Mouse (Mus musculus): ENCODE results near the gene Ablim2. TPM values are rescaled to one million over a fixed set of nuclear protein-coding genes. Genes with fewer than 3 reads are reported as not detected.
A peak's percentile ranks its signal among the peaks of the same experiment; 100 is the strongest.

Ablim2 gene
- polyA plus RNA-seq, 1 experiment from 2014 or later: 3.2 TPM

DNA sequence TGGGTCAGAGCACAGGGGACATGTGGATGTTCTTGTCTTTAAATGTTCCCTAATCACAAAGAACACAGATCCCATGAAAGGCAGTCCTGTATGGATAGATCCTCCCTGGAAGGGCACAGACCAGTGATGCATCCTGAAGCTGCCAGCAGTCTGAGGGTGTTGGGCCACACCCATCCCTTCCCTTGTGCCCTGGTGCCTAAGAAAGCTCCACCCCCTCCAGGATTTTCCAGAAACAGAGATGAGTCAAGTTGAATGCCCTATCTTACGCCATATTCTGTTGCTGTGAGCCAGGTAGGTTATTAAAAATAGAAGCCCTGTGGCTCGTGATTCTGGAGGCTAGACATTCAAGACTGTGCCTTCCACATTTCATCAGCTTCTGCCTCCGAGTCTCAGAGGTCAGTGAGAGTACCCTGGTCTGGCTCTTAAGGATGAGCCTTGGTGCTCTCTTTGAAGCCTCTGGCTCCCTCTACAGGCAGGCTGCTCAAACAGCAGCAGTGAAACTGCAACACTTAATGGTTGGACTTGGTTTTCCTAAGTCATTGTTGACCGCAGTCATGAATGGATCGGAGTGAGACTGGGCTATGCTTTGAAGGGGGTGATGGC, 2.4 kb upstream of the Ablim2 start:
- H3K4me3 ChIP-seq (ENCODE audit: low read depth, low read length): no peak overlapping the region
- peaks cover 13% of the 10 kb centered on the region for H3K27me3 ChIP-seq (ENCODE audit: control insufficient read depth, insufficient read depth, low read length)
- no peak overlapping the region for H3K27ac ChIP-seq (ENCODE audit: low read length)
- H3K4me2 ChIP-seq (replicated peaks; ENCODE audit: low read depth, low read length): no peak overlapping the region
- 0 out of 2 replicates have a peak, but pooled peaks cover 7% of the 10 kb centered on the region for H3K4me1 ChIP-seq (ENCODE audit: control insufficient read depth, insufficient read depth, low read length)
- H3K9ac ChIP-seq (replicated peaks; ENCODE audit: low read depth, low read length): no peak overlapping the region
- H3K36me3 ChIP-seq (ENCODE audit: control insufficient read depth, insufficient read depth, low read length): no peaks in the 10 kb centered on the region
- no peak for ATAC-seq (ENCODE audit: insufficient number of reproducible peaks, insufficient read depth, low FRiP score, low read depth)
- 32% methylated on average over 5 of the region's 5 CpGs for WGBS
- H3K9me3 ChIP-seq (ENCODE audit: control insufficient read depth, low read depth, low read length): no peaks in the 10 kb centered on the region

DNA sequence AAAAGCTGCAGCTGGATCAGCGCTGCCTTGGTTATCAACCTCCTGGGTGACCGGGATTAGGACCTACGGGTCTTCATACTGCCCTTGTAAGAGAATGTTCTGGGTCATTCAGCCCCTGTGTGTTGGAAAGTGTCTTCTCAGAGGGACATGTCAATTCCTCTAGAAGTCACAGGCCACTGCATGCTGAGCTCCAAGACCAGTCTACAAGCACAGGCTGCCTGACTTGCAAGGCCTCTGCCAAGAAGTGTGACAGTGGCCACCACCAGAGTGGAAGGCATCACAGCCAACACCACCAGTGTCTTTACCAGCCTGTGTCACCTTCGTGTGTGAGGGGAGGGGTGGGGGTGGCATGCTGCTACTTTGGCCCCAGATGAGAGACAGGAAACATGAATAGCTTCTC, 1.7 kb upstream of the Ablim2 start:
- H3K9ac ChIP-seq (replicated peaks; ENCODE audit: low read depth, low read length): no peak overlapping the region
- ATAC-seq (ENCODE audit: insufficient number of reproducible peaks, insufficient read depth, low FRiP score, low read depth): no peak
- WGBS: 80% methylated on average over 4 of the region's 4 CpGs

DNA sequence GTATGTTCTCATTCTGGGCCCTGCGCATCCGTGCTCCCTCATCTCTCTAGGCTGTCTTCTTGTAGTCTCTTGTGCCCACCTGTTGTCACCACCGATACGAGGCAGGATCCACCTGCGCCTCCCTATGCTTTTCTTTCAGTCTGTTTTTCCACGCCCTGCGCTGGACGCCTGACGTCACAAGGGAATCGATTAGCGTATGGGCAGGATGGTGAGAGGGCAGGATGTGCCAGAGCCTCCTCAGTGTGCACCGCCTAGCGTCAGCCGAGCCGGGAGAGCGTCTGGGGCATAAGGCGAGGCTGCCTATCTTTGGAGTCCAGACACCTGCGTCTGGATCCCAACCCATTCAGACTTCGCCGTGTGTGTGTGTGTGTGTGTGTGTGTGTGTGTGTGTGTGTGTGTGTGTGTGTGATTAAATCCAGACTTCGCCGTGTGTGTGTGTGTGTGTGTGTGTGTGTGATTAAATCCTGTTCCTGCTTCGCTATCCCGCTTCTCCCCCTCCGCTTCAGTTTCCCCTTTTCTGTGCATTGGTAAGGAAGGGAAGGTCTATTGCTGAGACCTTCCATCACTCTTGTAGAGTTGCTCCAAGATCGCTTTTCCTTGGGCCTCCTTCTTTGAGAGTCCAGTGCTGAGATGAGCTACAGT, 562 bp upstream of the Ablim2 start:
- peak overlapping the region; percentile 98 for H3K4me2 ChIP-seq (replicated peaks; ENCODE audit: low read depth, low read length)
- H3K4me3 ChIP-seq (ENCODE audit: low read depth, low read length): peak overlapping the region; percentile 46
- peaks cover 13% of the 10 kb centered on the region for H3K27me3 ChIP-seq (ENCODE audit: control insufficient read depth, insufficient read depth, low read length)
- no peaks in the 10 kb centered on the region for H3K9me3 ChIP-seq (ENCODE audit: control insufficient read depth, low read depth, low read length)
- no peak overlapping the region for H3K27ac ChIP-seq (ENCODE audit: low read length)
- peak; percentile 16; the same call in 1 of the 2 replicates for ATAC-seq (ENCODE audit: insufficient number of reproducible peaks, insufficient read depth, low FRiP score, low read depth)
- H3K36me3 ChIP-seq (ENCODE audit: control insufficient read depth, insufficient read depth, low read length): no peaks in the 10 kb centered on the region
- 16% methylated on average over 22 of the region's 26 CpGs for WGBS
- H3K9ac ChIP-seq (replicated peaks; ENCODE audit: low read depth, low read length): 0 out of 2 replicates have a peak overlapping the region, but pooled peaks have one; percentile 3
- H3K4me1 ChIP-seq (ENCODE audit: control insufficient read depth, insufficient read depth, low read length): 0 out of 2 replicates have a peak, but pooled peaks cover 7% of the 10 kb centered on the region

More for the DNA sequence above, 1.7 kb upstream of the Ablim2 start:
- no peaks in the 10 kb centered on the region for H3K36me3 ChIP-seq (ENCODE audit: control insufficient read depth, insufficient read depth, low read length)
- no peak overlapping the region for H3K4me3 ChIP-seq (ENCODE audit: low read depth, low read length)
- no peak overlapping the region for H3K4me2 ChIP-seq (replicated peaks; ENCODE audit: low read depth, low read length)
- 0 out of 2 replicates have a peak, but pooled peaks cover 7% of the 10 kb centered on the region for H3K4me1 ChIP-seq (ENCODE audit: control insufficient read depth, insufficient read depth, low read length)
- H3K27me3 ChIP-seq (ENCODE audit: control insufficient read depth, insufficient read depth, low read length): peaks cover 13% of the 10 kb centered on the region
- H3K27ac ChIP-seq (ENCODE audit: low read length): no peak overlapping the region
- no peaks in the 10 kb centered on the region for H3K9me3 ChIP-seq (ENCODE audit: control insufficient read depth, low read depth, low read length)

DNA sequence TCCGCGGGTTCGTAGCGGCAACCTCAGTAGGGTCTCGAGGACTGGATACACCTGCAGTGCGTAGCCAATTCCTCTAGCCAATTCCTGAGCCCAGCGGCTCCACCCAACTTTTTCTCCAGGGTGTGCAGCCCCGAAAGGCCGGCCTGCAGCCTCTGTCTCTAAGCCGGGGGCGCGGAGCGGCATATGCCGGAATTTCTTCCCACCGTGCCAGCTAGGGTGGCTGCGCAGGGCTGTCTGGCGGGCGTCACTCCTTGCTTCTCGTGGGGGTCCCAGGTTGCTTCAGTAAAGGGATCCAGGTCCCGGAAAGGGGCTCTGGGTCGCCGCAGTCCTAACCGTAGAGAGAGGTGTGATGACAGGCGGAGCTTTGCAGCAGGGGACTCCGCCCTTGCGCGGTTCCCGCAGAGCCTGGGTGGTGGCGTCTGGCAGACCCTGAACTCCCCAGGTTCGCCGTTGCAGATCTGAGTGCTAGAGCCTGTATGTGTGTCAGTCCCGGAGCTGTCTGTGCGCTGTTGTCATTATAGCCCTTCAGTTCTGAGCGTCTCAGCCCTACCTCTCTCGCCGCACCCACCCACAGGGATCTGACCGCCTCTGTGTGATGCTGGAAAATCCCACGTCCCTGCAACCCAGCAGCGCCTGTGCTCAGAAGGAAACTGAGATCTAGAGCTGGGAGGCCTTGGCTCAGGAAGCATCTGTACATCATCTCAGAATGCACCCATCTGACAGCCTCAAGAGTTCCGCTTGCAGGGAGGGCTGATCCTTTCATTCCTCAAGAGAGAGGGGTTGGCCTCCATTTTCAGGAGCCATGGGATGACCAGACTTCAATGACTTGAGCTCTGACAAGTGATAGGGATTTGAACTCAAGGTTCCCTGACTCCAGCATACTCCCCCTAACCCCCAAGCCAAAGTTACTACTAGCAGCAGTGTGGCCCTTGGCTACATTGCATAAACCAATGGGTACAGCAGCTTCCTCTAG, 687 bp downstream of the Ablim2 start:
- Histone ChIP-seq H3K27me3 (ENCODE audit: control insufficient read depth, insufficient read depth, low read length) (peaks cover 13% of the 10 kb centered on the region), H3K27ac (ENCODE audit: low read length) (no peak overlapping the region), H3K4me2 (replicated peaks; ENCODE audit: low read depth, low read length) (peak overlapping the region; percentile 98), H3K36me3 (ENCODE audit: control insufficient read depth, insufficient read depth, low read length) (no peaks in the 10 kb centered on the region), H3K4me1 (ENCODE audit: control insufficient read depth, insufficient read depth, low read length) (0 out of 2 replicates have a peak, but pooled peaks cover 7% of the 10 kb centered on the region), H3K4me3 (ENCODE audit: low read depth, low read length) (peak overlapping the region; percentile 46), H3K9me3 (ENCODE audit: control insufficient read depth, low read depth, low read length) (no peaks in the 10 kb centered on the region), H3K9ac (replicated peaks; ENCODE audit: low read depth, low read length) (peak overlapping the region; percentile 4; the same call in 1 of the 2 replicates)
- WGBS: 2% methylated on average over 40 of the region's 40 CpGs
- peak; percentile 19; the same call in 1 of the 2 replicates for ATAC-seq (ENCODE audit: insufficient number of reproducible peaks, insufficient read depth, low FRiP score, low read depth)

DNA sequence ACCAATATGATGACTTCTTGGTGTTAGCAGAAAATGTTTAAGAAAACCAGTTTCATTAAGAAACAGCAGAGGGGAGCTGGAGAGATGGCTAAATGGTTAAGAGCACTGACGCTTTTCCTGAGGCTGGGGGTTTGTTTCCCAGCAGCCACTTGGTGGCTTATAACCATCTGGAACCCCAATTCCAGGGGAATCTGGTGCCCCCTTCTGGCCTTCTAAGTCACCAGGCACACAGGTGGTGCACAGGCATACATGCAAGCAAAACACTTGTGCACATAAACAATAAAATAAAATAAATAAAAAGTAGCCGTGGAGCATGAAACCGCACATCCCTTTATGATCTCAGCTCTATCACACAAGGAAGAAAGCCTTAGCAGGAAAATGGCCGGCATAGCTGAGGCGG, 3.6 kb downstream of the Ablim2 start:
- no peak overlapping the region for H3K27ac ChIP-seq (ENCODE audit: low read length)
- 0 out of 2 replicates have a peak, but pooled peaks cover 7% of the 10 kb centered on the region for H3K4me1 ChIP-seq (ENCODE audit: control insufficient read depth, insufficient read depth, low read length)
- no peaks in the 10 kb centered on the region for H3K9me3 ChIP-seq (ENCODE audit: control insufficient read depth, low read depth, low read length)
- peaks cover 13% of the 10 kb centered on the region for H3K27me3 ChIP-seq (ENCODE audit: control insufficient read depth, insufficient read depth, low read length)
- no peak overlapping the region for H3K4me3 ChIP-seq (ENCODE audit: low read depth, low read length)
- 75% methylated on average over 5 of the region's 5 CpGs for WGBS
- no peak overlapping the region for H3K9ac ChIP-seq (replicated peaks; ENCODE audit: low read depth, low read length)
- H3K4me2 ChIP-seq (replicated peaks; ENCODE audit: low read depth, low read length): no peak overlapping the region
- ATAC-seq (ENCODE audit: insufficient number of reproducible peaks, insufficient read depth, low FRiP score, low read depth): no peak
- H3K36me3 ChIP-seq (ENCODE audit: control insufficient read depth, insufficient read depth, low read length): no peaks in the 10 kb centered on the region

DNA sequence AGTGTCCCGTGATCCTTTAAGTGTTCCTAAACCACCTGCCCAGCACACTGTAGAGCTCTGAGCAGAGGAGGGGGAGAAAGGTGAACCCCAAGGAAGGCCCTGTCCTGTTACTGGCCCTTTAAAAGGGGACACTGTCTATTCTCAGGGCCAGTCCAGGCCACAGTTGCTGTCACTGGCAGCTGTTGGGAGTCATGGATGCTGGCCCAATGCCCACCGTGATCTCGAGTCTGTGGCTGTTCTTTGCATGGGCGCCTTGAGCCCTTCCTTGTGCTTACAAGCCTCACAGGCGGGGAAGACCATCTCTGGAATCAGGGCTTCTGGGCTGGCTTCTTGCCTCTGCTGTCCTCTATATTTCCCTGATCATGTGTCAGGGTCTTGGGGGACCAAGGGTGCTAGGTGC, 4.7 kb downstream of the Ablim2 start:
- Histone ChIP-seq H3K27me3 (ENCODE audit: control insufficient read depth, insufficient read depth, low read length) (peaks cover 13% of the 10 kb centered on the region), H3K9ac (replicated peaks; ENCODE audit: low read depth, low read length) (no peak overlapping the region), H3K4me2 (replicated peaks; ENCODE audit: low read depth, low read length) (no peak overlapping the region), H3K9me3 (ENCODE audit: control insufficient read depth, low read depth, low read length) (no peaks in the 10 kb centered on the region), H3K27ac (ENCODE audit: low read length) (no peak overlapping the region), H3K36me3 (ENCODE audit: control insufficient read depth, insufficient read depth, low read length) (no peaks in the 10 kb centered on the region), H3K4me3 (ENCODE audit: low read depth, low read length) (no peak overlapping the region), H3K4me1 (ENCODE audit: control insufficient read depth, insufficient read depth, low read length) (0 out of 2 replicates have a peak, but pooled peaks cover 7% of the 10 kb centered on the region)
- ATAC-seq (ENCODE audit: insufficient number of reproducible peaks, insufficient read depth, low FRiP score, low read depth): no peak
- 56% methylated on average over 5 of the region's 5 CpGs for WGBS

DNA sequence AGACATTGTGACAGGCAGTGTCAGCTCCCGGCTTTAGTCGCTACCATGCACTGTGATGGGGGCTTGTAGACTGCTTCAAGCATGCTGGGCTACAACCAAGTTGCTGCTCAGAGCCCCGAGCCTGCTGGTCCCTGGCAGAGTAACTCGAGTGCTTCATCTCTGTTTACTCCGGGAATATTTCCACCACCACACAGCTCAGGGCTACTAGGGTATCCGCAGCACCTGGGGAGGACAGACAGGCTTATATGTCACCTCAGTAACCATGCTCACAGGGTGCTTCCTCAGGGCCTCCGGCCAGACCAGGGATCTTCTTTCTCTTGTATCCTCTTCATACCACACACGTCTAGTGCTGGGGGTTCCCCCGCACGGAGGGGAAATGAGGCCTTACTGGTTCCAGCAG, 5.2 kb downstream of the Ablim2 start:
- Histone ChIP-seq H3K27me3 (ENCODE audit: control insufficient read depth, insufficient read depth, low read length) (peaks cover 13% of the 10 kb centered on the region), H3K27ac (ENCODE audit: low read length) (no peak overlapping the region), H3K4me3 (ENCODE audit: low read depth, low read length) (no peak overlapping the region), H3K36me3 (ENCODE audit: control insufficient read depth, insufficient read depth, low read length) (no peaks in the 10 kb centered on the region), H3K9me3 (ENCODE audit: control insufficient read depth, low read depth, low read length) (no peaks in the 10 kb centered on the region), H3K4me2 (replicated peaks; ENCODE audit: low read depth, low read length) (no peak overlapping the region), H3K4me1 (ENCODE audit: control insufficient read depth, insufficient read depth, low read length) (0 out of 2 replicates have a peak, but pooled peaks cover 7% of the 10 kb centered on the region), H3K9ac (replicated peaks; ENCODE audit: low read depth, low read length) (no peak overlapping the region)
- ATAC-seq (ENCODE audit: insufficient number of reproducible peaks, insufficient read depth, low FRiP score, low read depth): no peak
- WGBS: 71% methylated on average over 10 of the region's 10 CpGs

DNA sequence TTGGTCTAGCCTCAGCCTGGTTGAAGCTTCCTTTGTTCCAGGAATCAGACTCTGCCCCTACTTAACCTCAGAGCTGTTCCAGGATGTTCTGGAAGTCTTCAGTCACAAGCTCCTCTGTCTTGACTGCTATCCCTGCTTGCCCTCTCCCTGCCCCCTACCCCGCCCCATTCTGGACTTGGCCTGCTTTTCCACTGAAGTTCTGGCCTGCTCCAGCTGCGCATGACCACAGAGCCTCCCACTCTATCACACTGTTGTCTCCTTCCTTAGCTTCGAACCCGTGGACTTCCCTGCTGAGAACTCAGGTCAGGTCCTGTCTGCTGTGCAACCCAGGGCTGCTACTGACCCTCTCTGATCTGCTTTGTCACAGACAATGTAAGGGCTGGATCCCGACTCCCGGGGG, 8.2 kb downstream of the Ablim2 start:
- no peak overlapping the region for H3K27ac ChIP-seq (ENCODE audit: low read length)
- H3K4me3 ChIP-seq (ENCODE audit: low read depth, low read length): no peak overlapping the region
- ATAC-seq (ENCODE audit: insufficient number of reproducible peaks, insufficient read depth, low FRiP score, low read depth): no peak
- 72% methylated on average over 6 of the region's 6 CpGs for WGBS
- H3K36me3 ChIP-seq (ENCODE audit: control insufficient read depth, insufficient read depth, low read length): no peaks in the 10 kb centered on the region
- H3K9me3 ChIP-seq (ENCODE audit: control insufficient read depth, low read depth, low read length): no peaks in the 10 kb centered on the region
- 0 out of 2 replicates have a peak, but pooled peaks cover 2% of the 10 kb centered on the region for H3K4me1 ChIP-seq (ENCODE audit: control insufficient read depth, insufficient read depth, low read length)
- H3K9ac ChIP-seq (replicated peaks; ENCODE audit: low read depth, low read length): no peak overlapping the region
- H3K4me2 ChIP-seq (replicated peaks; ENCODE audit: low read depth, low read length): no peak overlapping the region
- H3K27me3 ChIP-seq (ENCODE audit: control insufficient read depth, insufficient read depth, low read length): no peaks in the 10 kb centered on the region
